Comparison of ENCODE assay signal across 7 mouse cellular contexts in the genomic region with DNA sequence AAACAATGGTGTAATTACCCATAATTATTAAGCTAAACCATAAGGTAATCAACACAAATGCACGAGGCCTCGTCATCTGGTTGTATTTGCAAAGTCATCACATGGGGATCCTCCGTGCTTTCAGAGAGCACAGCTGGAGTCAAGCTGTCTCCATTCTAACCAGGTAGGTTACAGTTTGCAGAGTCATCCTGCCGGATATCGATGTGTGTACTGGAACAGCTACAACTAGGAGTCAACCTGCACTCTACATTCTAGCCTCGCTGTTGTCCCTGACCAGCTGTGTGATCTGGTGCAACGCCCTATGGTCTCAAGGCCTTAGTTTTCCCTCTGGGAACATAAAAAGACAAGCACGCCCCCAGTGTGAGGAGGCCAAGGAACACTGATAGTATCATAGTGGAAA. TPM values are rescaled to one million over a fixed set of nuclear protein-coding genes. Genes with fewer than 3 reads are reported as not detected.
A peak's percentile ranks its signal among the peaks of the same experiment; 100 is the strongest.
DNase-seq lines count a peak whose midpoint lies in the region; ATAC-seq and TF ChIP-seq lines count a peak whose summit lies in the region.

No protein-coding gene starts in this region.

- peak overlapping the region; percentile 21; the same call in 1 of the 2 replicates for H3K4me2 ChIP-seq in embryonic facial prominence, embryonic 11.5 days (ENCODE audit: low read depth, low read length)
- peak overlapping the region; percentile 69 for H3K4me2 ChIP-seq in hindbrain, embryonic 14.5 days (replicated peaks)
- peak overlapping the region; percentile 65 for H3K4me2 ChIP-seq in neural tube, embryonic 13.5 days

- H3K36me3 ChIP-seq in embryonic facial prominence, embryonic 11.5 days (replicated peaks; ENCODE audit: control insufficient read depth, insufficient read depth, low read depth, low read length) = no peaks in the 10 kb centered on the region
- H3K36me3 ChIP-seq in hindbrain, embryonic 14.5 days (replicated peaks; ENCODE audit: control insufficient read depth, insufficient read depth) = peaks cover 27% of the 10 kb centered on the region
- peaks cover 19% of the 10 kb centered on the region for H3K36me3 ChIP-seq in neural tube, embryonic 13.5 days

- no peak overlapping the region for H3K27ac ChIP-seq in layer of hippocampus, adult 2 months
- no peak overlapping the region for H3K27ac ChIP-seq in embryonic facial prominence, embryonic 11.5 days (replicated peaks; ENCODE audit: low read depth, low read length)
- no peak overlapping the region for H3K27ac ChIP-seq in hindbrain, embryonic 14.5 days
- no peak overlapping the region for H3K27ac ChIP-seq in neural tube, embryonic 13.5 days (replicated peaks)

- H3K9me3 ChIP-seq in embryonic facial prominence, embryonic 11.5 days (replicated peaks; ENCODE audit: control insufficient read depth, low read length) = no peaks in the 10 kb centered on the region
- H3K9me3 ChIP-seq in hindbrain, embryonic 14.5 days (ENCODE audit: control insufficient read depth, low read length) = no peaks in the 10 kb centered on the region
- no peaks in the 10 kb centered on the region for H3K9me3 ChIP-seq in neural tube, embryonic 13.5 days

- WGBS in embryonic facial prominence, embryonic 11.5 days = 61% methylated on average over 8 of the region's 8 CpGs
- 62% methylated on average over 8 of the region's 8 CpGs for WGBS in hindbrain, embryonic 14.5 days
- WGBS in neural tube, embryonic 13.5 days = 68% methylated on average over 8 of the region's 8 CpGs

- no peak for ATAC-seq in embryonic facial prominence, embryonic 11.5 days (replicated peaks; ENCODE audit: insufficient number of reproducible peaks, low FRiP score, low TSS enrichment, low read depth)
- ATAC-seq in hindbrain, embryonic 14.5 days (ENCODE audit: low FRiP score) = no peak
- ATAC-seq in neural tube, embryonic 13.5 days (ENCODE audit: low read depth) = no peak

- no peaks in the 10 kb centered on the region for H3K27me3 ChIP-seq in embryonic facial prominence, embryonic 11.5 days (ENCODE audit: control insufficient read depth, insufficient read depth, low read length)
- no peaks in the 10 kb centered on the region for H3K27me3 ChIP-seq in hindbrain, embryonic 14.5 days (ENCODE audit: control insufficient read depth, insufficient read depth, low read length)
- H3K27me3 ChIP-seq in neural tube, embryonic 13.5 days = no peaks in the 10 kb centered on the region

- DNase-seq in layer of hippocampus, adult 2 months (ENCODE audit: low spot score in 2 of 2) = no peak
- DNase-seq in layer of hippocampus, postnatal 10 days (ENCODE audit: low spot score in 2 of 2) = no peak
- DNase-seq in embryonic facial prominence, embryonic 11.5 days (ENCODE audit: low spot score) = peak; percentile 8
- DNase-seq in hindbrain, embryonic 14.5 days (ENCODE audit: low spot score) = no peak
- no peak for DNase-seq in lung, adult 18-20 months
- no peak for DNase-seq in MN1 (ENCODE audit: low spot score)

- no peak overlapping the region; the same call in 1 of the 2 replicates for H3K9ac ChIP-seq in embryonic facial prominence, embryonic 11.5 days (replicated peaks; ENCODE audit: low read length)
- H3K9ac ChIP-seq in hindbrain, embryonic 14.5 days = no peak overlapping the region; the same call in 1 of the 2 replicates
- no peak overlapping the region for H3K9ac ChIP-seq in neural tube, embryonic 13.5 days

- no peaks in the 10 kb centered on the region for H3K4me1 ChIP-seq in embryonic facial prominence, embryonic 11.5 days (ENCODE audit: control insufficient read depth, insufficient read depth, low read length)
- peaks cover 16% of the 10 kb centered on the region for H3K4me1 ChIP-seq in hindbrain, embryonic 14.5 days (replicated peaks; ENCODE audit: control insufficient read depth, insufficient read depth, low read length)
- H3K4me1 ChIP-seq in neural tube, embryonic 13.5 days (replicated peaks) = peaks cover 20% of the 10 kb centered on the region

- TF ChIP-seq CTCF in layer of hippocampus, adult 2 months (conservative IDR thresholded peaks at IDR 0.05) = no peak

- peak overlapping the region; percentile 72; the same call in 1 of the 2 replicates for H3K4me3 ChIP-seq in layer of hippocampus, adult 2 months
- H3K4me3 ChIP-seq in embryonic facial prominence, embryonic 11.5 days (ENCODE audit: low read depth, low read length) = peak overlapping the region; percentile 8; the same call in 1 of the 2 replicates
- peak overlapping the region; percentile 61 for H3K4me3 ChIP-seq in hindbrain, embryonic 14.5 days (replicated peaks; ENCODE audit: low read length)
- peak overlapping the region; percentile 65 for H3K4me3 ChIP-seq in neural tube, embryonic 13.5 days

RNA-seq across cellular contexts. Expression of gene Pgrmc1, which starts 2.1 kb away (rescaled TPM):
- 100 to 1,000 TPM; 275 to 285 TPM for total RNA-seq in layer of hippocampus, adult 2 months (2021)
- total RNA-seq in layer of hippocampus, postnatal 10 days (2021) = 100 to 1,000 TPM; 304 to 309 TPM
- polyA plus RNA-seq in embryonic facial prominence, embryonic 11.5 days (2014; fragmentation: Nextera tagmentation; extraction: Ambion mirVana) = 442 and 449 TPM in 2 replicates
- polyA plus RNA-seq in hindbrain, embryonic 14.5 days (2014; fragmentation: Nextera tagmentation; extraction: Ambion mirVana) = 615 and 669 TPM in 2 replicates
- polyA plus RNA-seq in neural tube, embryonic 13.5 days (2015; fragmentation: Nextera tagmentation; extraction: Ambion mirVana) = 503 and 515 TPM in 2 replicates

RNA-seq across cellular contexts. Expression of gene Akap17b, which starts 45.1 kb away (rescaled TPM):
- 1 to 10 TPM; 8.7 to 9.0 TPM for total RNA-seq in layer of hippocampus, adult 2 months (2021)
- total RNA-seq in layer of hippocampus, postnatal 10 days (2021) = 1 to 10 TPM; 9.0 to 9.8 TPM
- polyA plus RNA-seq in embryonic facial prominence, embryonic 11.5 days (2014; fragmentation: Nextera tagmentation; extraction: Ambion mirVana) = 2.5 and 3.1 TPM in 2 replicates
- polyA plus RNA-seq in hindbrain, embryonic 14.5 days (2014; fragmentation: Nextera tagmentation; extraction: Ambion mirVana) = 6.6 and 6.8 TPM in 2 replicates
- 4.7 and 5.2 TPM in 2 replicates for polyA plus RNA-seq in neural tube, embryonic 13.5 days (2015; fragmentation: Nextera tagmentation; extraction: Ambion mirVana)

Comparison
In these comparisons a context has a peak if more than half of its experiments do, and no peak if none do; other contexts are left out.
1. H3K4me3 ChIP-seq: peak in every context shown above with its lines; median percentile 72 in layer of hippocampus, adult 2 months; 65 in neural tube, embryonic 13.5 days; 61 in hindbrain, embryonic 14.5 days; 8 in embryonic facial prominence, embryonic 11.5 days.